Mouse (Mus musculus): ENCODE data around the gene Krtdap. TPM values are rescaled to one million over a fixed set of nuclear protein-coding genes. Genes with fewer than 3 reads are reported as not detected.
"Not testable (repeated sequence)": the region's sequence is repeated elsewhere in the genome, so short reads cannot be mapped to it uniquely, and the experiment has no call there.

Krtdap gene
- polyA plus RNA-seq (2012), result not detected in 2 replicates

DNA sequence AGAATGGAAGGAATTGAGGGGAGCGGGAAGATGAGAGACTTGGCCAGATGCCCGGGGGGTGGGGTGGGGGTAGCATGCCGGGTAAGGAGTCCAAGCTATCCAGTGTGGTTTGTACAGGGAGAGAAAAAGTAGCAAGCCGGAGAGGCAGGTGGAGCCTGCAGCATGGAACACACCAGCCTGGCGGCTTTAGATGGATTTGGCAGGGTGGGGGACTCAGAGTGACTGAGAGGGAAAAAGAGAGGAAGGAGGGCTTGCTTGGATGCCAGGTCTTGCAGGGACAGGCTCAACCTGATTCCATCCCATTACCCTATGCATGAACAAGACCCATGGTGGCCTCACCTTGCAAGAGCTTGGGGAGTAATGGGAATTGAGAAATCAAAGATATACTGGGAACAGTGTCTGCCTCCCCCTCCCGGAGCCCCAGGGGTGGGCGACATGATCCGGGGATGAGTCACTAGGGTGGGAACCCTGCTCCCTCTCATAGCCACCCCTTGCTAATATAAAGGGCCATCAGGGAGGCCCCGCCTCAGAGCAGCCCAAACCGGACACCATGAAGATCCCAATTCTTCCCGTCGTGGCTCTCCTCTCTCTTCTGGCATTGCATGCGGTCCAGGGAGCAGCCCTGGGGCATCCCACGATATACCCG is at the start of gene Krtdap:
Krtdap (plus strand) TSS at position 520 of the 646 bp plus-strand sequence.
- TF ChIP-seq GATA1 (IDR thresholded peaks at IDR 0.05; ENCODE audit: low read length), result no peak

DNA sequence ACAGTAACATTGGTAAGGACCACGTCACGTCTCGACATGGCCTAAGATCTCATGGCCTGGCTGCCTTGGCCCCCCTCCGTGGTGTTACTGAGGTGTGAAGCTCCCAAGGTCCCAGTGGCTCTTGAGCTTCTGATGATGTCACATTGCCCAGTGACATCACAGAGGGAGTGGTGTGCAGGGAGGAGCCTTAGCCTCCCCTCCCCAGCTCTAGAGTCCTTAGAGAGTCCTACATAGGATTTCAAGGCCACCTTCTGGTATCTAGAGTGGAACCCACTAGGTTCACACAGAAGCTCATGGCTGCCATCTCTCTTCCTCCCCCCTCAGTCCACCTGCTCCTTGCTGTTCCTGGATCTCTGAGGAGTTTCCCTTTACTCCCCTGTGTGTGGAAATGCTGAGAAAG is 44.1 kb upstream of the Krtdap start, which contains the start of gene Gapdhs:
Gapdhs (minus strand) TSS at position 65 of the 400 bp plus-strand sequence.
- TF ChIP-seq GATA1 (IDR thresholded peaks at IDR 0.05; ENCODE audit: low read length), result not testable (repeated sequence)

DNA sequence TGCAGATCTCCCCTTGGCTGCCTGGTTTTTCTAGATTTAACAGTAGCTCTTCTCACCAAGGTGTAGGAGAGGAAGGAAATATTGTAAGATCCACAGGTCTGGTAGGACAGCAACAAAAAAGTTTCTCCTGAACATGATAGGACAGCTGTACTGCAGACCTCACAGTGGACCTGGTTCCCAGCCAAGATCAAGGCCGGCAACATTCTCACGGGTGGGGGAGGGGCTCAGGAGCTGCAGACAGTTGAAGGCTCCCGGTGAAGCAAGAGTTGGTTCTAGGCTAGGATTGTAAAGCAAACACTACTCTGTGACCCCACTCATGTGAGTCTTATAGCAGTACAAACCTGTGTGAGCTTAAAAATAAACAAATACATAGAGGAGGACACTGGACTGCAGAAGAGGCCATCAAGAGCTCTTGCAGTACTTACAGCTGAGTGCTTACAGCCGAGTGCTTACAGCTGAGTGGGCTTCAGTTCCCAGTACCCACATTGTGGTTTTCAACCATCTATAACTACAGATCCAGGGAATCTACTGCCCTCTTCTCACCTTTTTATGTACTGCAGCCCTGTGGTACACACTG is 43.6 kb upstream of the Krtdap start:
- TF ChIP-seq GATA1 (IDR thresholded peaks at IDR 0.05; ENCODE audit: low read length), result no peak

DNA sequence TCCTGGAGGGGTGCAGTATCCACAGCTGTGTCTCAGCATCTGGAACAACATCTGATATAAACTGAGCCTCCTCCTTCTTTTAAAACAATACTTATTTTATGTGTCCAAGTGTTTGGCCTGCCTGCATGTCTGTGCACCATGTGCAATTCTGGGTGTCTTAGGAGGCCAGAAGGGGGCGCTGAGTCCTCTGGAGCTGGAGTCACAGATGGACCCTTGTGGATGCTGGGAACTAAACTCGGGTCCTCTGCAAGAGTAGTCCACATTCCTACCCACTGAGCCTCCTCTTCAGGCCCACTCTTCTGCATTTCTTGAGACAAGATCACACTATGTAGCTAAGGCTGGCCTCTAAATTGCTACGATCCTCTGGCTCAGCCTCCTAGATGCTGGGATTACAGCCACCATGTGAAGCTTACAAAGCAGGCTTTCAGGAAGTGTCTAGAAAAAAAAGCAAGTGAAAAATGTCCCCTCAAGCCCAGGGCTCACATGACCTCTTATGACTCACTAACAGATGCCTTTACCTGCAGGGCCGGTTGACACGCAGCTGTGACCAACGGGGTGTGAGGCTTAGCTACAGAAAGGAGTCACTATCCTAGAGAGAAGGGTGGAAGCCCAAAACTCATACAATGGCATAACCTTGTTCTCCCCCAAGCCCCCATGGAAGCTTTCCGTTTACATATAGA is 40.0 kb upstream of the Krtdap start:
- no peak for TF ChIP-seq GATA1 (IDR thresholded peaks at IDR 0.05; ENCODE audit: low read length)

DNA sequence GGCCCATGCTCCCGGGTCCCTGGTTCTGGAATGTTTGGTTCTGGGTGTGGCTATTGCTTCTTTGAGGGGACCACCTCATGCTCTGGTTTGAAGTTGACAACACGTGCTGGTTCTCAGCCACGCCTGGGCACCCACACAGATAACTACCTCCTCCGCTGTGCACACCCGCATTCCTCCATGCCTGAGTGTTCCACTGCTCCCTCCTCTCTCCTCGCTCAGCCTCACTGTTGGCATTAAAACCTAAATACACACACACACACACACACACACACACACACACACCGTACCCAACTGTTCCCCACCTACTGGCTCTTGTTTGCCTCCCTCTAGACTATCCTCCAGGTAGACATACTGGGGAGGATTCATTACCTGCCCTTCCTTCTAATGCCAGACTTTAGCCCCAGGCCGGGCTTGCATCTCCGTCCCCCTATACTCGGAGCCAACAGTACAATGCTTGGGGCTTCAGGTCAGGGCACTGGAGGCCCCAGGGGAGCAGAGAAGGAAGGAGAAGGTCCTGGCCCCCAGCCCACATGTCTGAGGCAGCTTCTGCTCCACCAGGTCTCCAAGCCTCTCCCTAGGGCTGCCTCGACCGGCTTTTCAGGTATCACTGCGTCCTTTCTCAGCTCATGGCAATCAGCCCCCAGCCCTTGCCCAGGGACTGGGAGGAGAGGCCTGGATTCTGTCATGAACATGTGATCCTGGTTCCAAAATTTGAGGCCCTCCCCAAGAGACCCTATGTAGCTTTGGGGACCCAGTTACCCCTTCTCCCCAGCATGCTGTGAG is 37.7 kb upstream of the Krtdap start:
- no peak for TF ChIP-seq GATA1 (IDR thresholded peaks at IDR 0.05; ENCODE audit: low read length)

DNA sequence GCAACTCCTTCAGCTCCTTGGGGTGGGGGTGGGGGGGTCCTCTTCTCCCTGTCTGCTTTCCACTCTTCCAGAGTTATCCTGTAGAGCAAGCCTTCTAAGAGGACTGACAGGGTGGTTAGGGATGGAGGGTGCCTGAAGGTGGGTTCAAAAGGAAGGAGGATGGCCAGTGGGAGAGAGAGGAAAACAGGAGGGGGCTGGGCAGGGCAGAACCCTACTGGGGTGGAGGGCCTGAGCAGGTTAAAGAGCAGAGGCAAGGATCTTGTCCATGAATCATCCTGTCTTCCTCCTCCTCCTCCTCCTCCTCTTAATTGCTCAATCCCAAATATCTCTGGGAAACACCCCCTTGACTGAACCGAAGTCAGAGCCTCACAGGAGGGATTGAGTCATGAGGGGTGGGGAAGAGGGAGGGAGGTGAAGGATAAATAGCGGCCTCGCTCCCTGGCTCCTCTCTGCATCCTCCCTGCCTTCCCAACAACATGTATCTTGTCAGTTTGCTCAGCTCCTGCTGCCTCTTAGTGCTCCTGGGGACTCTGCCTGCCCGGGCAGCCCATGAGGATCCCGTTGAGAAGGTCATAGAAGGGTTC is 36.5 kb upstream of the Krtdap start, which contains the start of gene Sbsn:
Sbsn (plus strand) TSS at position 386 of the 584 bp plus-strand sequence.
- no peak for TF ChIP-seq GATA1 (IDR thresholded peaks at IDR 0.05; ENCODE audit: low read length)

DNA sequence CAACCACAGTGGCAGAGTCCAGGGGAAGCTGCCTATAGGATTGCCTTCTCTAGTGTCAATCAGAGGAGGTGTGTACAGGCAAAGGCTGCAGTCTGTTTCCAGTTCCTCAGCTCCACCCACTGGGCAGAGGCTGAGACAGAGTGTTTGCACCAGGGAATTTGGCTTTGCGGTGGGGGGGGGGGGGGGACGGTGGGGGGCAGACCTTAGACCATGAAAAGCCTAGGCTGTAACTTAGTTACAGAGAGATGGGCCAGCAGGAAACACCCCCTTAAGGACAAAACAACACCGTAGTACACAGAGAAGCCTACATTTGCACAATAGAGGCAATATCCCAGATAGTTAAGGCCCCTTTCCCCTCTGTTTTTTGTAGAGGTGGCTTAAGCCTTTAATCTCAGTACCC is 30.7 kb upstream of the Krtdap start:
- TF ChIP-seq GATA1 (IDR thresholded peaks at IDR 0.05; ENCODE audit: low read length), result no peak

DNA sequence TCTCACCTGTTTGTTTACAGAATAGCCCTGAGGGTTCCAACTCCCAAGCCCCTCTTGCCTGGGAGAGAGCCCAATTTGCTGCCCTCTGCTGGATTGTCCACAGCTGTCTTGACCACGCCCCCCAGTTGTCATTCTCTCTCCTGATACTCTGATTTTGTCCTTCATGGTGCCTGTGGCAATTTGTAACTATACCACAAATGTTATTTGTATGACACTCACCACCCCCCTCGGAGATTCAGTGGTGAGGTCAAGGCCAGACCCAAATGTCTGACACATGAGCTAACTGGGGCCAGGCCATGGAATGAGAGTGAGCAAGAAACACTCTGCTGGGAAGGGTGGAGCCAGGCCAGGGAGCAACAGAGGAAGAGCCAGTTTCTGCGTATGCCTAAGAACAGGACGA is 28.8 kb upstream of the Krtdap start:
- no peak for TF ChIP-seq GATA1 (IDR thresholded peaks at IDR 0.05; ENCODE audit: low read length)

DNA sequence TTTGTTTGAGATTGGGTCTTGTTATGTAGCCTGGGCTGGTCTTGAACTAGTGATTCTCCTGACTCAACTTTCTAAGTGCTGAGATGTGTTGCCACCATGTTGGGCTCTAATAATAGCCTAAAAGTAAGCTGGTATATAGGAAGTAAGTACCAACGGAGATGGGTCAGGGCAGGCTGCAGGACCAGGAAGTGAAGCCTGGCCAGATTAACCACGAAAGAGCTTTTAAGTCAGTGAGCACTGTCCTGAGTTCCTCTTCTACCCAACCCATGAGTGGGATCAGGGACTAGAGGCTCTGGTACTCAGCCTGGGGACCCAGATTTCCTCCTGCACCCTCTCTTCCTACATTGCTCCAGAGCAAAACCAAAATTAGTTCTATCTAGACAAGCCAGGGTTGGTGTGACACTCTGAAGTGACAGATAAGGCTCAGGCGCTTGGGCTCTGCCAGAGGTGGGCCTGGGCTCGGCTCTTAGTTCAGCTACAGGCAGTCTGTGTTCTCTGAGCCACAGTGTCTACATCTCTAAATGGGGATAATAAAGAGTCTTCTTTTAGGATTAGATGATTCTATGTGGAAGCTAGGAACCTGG is 25.8 kb upstream of the Krtdap start:
- TF ChIP-seq GATA1 (IDR thresholded peaks at IDR 0.05; ENCODE audit: low read length), result no peak

DNA sequence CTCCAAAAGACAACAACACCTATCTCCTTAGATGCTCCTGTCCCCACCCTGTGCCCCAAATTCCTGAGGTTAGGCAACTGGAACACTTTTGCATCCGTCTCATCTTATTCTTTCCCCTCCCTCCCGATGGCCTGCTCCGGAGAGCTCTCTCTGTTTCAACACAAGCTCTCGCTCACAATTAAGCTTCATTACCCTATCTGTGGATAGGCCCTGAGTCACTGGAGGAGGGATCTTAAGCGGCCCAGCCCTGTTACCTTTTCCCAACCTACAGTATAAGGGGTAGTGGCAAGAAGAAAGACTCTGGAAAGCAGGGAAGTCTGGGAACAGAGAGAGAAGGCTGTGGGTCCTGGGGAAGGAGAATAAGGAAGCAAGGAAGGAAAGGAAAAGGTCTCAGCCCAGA is 24.2 kb upstream of the Krtdap start, which contains the start of gene Dmkn:
Dmkn (plus strand) TSS at position 301 of the 400 bp plus-strand sequence.
- no peak for TF ChIP-seq GATA1 (IDR thresholded peaks at IDR 0.05; ENCODE audit: low read length)

DNA sequence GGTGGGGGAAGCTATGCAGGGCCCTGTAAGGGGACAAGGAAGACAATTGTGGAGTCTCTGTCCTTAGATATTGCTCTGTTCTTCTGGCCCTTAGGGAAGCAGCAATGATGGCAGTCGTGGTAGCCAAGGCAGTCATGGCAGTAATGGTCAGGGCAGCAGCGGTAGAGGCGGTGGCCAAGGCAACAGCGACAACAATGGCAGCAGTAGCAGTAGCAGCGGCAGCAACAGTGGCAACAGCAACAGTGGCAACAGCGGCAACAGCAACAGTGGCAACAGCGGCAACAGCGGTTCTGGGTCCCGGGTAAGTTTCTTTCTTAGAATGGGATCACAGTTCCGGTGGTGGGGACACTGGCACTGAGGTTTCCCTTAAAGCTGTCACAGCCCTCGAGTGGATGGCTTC is 22.5 kb upstream of the Krtdap start:
- no peak for TF ChIP-seq GATA1 (IDR thresholded peaks at IDR 0.05; ENCODE audit: low read length)

DNA sequence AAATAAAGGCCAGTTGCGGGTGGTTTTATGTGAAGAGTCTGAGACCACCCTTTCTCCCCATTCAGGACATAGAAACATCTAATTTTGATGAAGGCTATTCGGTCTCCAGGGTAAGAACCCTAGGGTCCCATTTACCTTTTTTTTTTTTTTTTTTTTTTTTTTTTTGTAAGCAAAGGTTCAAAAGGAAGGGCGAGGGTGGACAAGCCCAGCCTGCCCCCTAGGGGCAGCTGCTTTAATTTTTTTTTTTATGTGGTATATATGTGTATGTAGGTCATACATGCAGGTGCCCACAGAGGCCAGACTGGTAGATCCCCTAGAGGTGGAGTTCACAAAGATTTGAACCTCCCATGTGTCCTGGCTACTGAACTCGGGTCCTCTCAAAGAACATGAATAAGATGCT is 21.3 kb upstream of the Krtdap start:
- no peak for TF ChIP-seq GATA1 (IDR thresholded peaks at IDR 0.05; ENCODE audit: low read length)

DNA sequence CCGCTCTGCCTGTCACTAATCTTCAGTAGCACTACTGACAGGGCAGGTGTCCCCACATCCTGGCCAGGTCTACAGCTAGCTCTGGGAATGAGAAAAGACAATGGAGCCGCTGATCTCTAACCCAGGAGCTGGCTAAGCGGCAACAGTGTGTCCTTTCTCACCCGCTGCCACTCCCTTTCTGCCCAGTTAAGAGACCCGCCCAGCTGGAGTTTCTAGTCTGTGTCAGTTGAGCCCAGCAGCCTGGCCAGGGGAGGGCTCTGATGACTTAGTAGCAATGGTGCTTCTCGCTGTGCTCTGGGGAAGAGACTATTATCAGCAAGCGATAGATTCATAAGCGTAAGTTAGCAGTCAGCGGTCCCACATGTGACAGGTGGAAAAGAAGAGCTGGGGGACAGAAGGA is 18.5 kb upstream of the Krtdap start:
- TF ChIP-seq GATA1 (IDR thresholded peaks at IDR 0.05; ENCODE audit: low read length), result no peak

DNA sequence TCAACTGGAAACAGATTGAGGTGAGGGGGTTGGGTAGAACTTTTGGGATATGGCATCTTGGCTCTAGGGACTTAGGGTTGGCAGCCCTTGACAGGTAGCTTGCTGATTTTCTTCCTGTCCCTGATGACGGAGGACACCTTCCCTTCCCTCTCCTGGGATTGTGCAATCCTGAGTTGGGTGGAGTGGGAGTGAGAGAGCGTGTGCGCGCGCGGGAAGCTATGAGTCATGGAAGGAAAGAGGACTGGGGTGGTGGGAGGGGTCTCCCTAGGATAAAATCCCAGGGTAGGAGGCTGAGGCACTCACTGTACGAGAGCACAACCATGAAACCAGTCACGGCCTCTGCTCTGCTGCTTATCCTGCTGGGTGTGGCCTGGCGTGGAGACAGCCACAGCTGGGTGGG is 11.6 kb upstream of the Krtdap start:
- no peak for TF ChIP-seq GATA1 (IDR thresholded peaks at IDR 0.05; ENCODE audit: low read length)

DNA sequence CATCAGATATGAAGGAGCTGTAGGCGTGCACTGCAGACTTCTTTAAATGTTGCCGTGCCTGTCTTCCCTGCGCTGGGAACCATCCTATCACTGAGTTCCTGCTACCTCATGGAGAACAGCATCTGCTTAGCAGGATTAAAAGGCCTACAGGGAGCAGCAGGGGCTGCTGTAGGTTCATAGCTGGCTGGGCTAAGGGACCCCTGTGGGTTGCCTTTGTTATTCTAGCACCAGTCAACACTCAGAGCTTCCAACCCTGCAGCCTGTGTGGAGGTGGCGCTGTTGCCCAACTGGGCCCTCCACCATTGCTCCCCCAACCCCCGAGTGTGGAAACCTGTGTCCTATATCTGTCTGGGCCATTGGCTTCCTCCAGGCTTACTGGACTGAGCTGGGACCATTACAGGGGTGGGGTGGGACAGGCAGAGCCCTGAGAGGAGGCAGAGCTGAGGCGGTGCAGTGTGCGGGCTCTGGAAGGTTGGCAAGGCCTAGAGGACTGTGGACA is 10.6 kb upstream of the Krtdap start:
- TF ChIP-seq GATA1 (IDR thresholded peaks at IDR 0.05; ENCODE audit: low read length), result no peak
